Mouse (Mus musculus) intestine, embryonic 15.5 days (tissue): ENCODE results near the gene Ric8b. TPM values are rescaled to one million over a fixed set of nuclear protein-coding genes. Genes with fewer than 3 reads are reported as not detected.

Experiments used
- ATAC-seq: fragments of 200-750 bp; cut with Nextera tagmentation; 2 replicates; pipeline ENCODE4 v1.8.0; 2017; ENCODE audit warnings: moderate TSS enrichment, moderate library complexity
- H3K27ac ChIP-seq: fragments of 300-500 bp; sonication (generic); 2 replicates; pipeline ENCODE4 v1.5.1; 2015; ENCODE audit warnings: mild to moderate bottlenecking, inconsistent platforms
- H3K27me3 ChIP-seq: fragments of 300-500 bp; sonication (generic); replicated peaks from 2 replicates; pipeline ENCODE4 v1.6.1; 2015; ENCODE audit warnings: inconsistent platforms
- H3K36me3 ChIP-seq: fragments of 300-500 bp; sonication (generic); 2 replicates; pipeline ENCODE4 v1.6.1; 2015; ENCODE audit warnings: inconsistent platforms
- H3K4me1 ChIP-seq: fragments of 300-500 bp; sonication (generic); replicated peaks from 2 replicates; pipeline ENCODE4 v1.6.1; 2015; ENCODE audit warnings: inconsistent platforms
- H3K4me2 ChIP-seq: fragments of 300-500 bp; sonication (generic); replicated peaks from 2 replicates; pipeline ENCODE4 v1.6.1; 2015; ENCODE audit warnings: mild to moderate bottlenecking, inconsistent platforms
- H3K4me3 ChIP-seq: fragments of 300-500 bp; sonication (generic); replicated peaks from 2 replicates; pipeline ENCODE4 v1.5.1; 2015; ENCODE audit warnings: inconsistent platforms
- H3K9ac ChIP-seq: fragments of 300-500 bp; sonication (generic); 2 replicates; pipeline ENCODE4 v1.6.1; 2015; ENCODE audit warnings: inconsistent platforms
- H3K9me3 ChIP-seq: fragments of 300-500 bp; sonication (generic); 2 replicates; pipeline ENCODE4 v1.6.1; 2016; ENCODE audit warnings: inconsistent platforms
- WGBS: fragments of 180-500 bp; shearing (Covaris S2); methylation state at CpG from one replicate; pipeline ENCODE4 v1.1.7; 2015; 5-methylcytosine and 5-hydroxymethylcytosine counted together
- polyA plus RNA-seq: library from polyadenylated mRNA; unstranded; fragments of >200 nt; fragmentation: Nextera tagmentation; extraction: Ambion mirVana; gene quantifications from 2 replicates; pipeline ENCODE4 v1.2.1, GENCODE M21; 2015

Ric8b gene
- polyA plus RNA-seq, 1 experiment from 2014 or later: 18.0 TPM

DNA sequence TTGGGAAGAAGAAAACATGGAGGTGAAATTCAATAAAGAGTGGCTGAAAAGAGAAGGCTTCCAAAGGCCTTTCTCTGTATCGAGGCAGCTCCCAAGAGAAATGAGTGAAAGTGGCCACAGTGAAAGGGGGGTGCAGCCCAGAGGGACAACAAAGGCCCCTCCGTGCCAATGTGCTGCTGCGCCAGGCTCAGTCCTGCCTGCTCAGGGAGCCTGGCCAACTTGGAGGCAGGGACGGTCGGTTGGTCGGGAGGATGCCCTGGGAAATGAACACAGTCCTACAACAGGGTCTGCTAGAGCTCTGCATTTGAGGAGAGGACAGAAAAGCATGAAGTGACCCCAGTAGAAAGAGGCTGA is 105.9 kb downstream of the Ric8b start:
- Histone ChIP-seq H3K9ac (no peak overlapping the region), H3K27ac (no peak overlapping the region), H3K4me1 (no peaks in the 10 kb centered on the region), H3K36me3 (no peaks in the 10 kb centered on the region), H3K4me3 (no peak overlapping the region), H3K27me3 (no peaks in the 10 kb centered on the region), H3K9me3 (no peaks in the 10 kb centered on the region), H3K4me2 (no peak overlapping the region)
- 43% methylated on average over 6 of the region's 6 CpGs for WGBS
- ATAC-seq: no peak

- Histone ChIP-seq H3K27ac (no peak overlapping the region), H3K9me3 (no peaks in the 10 kb centered on the region), H3K4me2 (no peak overlapping the region), H3K4me3 (no peak overlapping the region), H3K9ac (no peak overlapping the region), H3K4me1 (no peaks in the 10 kb centered on the region), H3K27me3 (no peaks in the 10 kb centered on the region), H3K36me3 (no peaks in the 10 kb centered on the region)
- peak; percentile 85 for ATAC-seq
- 91% methylated on average over 11 of the region's 11 CpGs for WGBS
Measured at GRCm38 (mm10) chr10:85025799-85026424, 108.5 kb downstream of the Ric8b start.

GRCm38 (mm10) chr10:85027619-85028175 is 110.3 kb downstream of the Ric8b start:
- no peaks in the 10 kb centered on the region for H3K9me3 ChIP-seq
- no peak overlapping the region for H3K4me2 ChIP-seq
- H3K27ac ChIP-seq: no peak overlapping the region
- H3K27me3 ChIP-seq: no peaks in the 10 kb centered on the region
- 75% methylated on average over 10 of the region's 10 CpGs for WGBS
- no peak overlapping the region for H3K4me3 ChIP-seq
- H3K4me1 ChIP-seq: no peaks in the 10 kb centered on the region
- ATAC-seq: no peak
- no peak overlapping the region for H3K9ac ChIP-seq
- no peaks in the 10 kb centered on the region for H3K36me3 ChIP-seq

GRCm38 (mm10) chr10:85035131-85035725 is 117.8 kb downstream of the Ric8b start:
- Histone ChIP-seq H3K27ac (no peak overlapping the region), H3K4me2 (no peak overlapping the region), H3K9me3 (no peaks in the 10 kb centered on the region), H3K36me3 (no peaks in the 10 kb centered on the region), H3K4me1 (no peaks in the 10 kb centered on the region), H3K4me3 (no peak overlapping the region), H3K9ac (no peak overlapping the region), H3K27me3 (no peaks in the 10 kb centered on the region)
- no peak for ATAC-seq
- WGBS: 27% methylated on average over 8 of the region's 8 CpGs

- no peak overlapping the region for H3K4me3 ChIP-seq
- no peaks in the 10 kb centered on the region for H3K27me3 ChIP-seq
- H3K9ac ChIP-seq: no peak overlapping the region
- no peak for ATAC-seq
- H3K27ac ChIP-seq: no peak overlapping the region
- no peak overlapping the region for H3K4me2 ChIP-seq
- no peaks in the 10 kb centered on the region for H3K9me3 ChIP-seq
- no peaks in the 10 kb centered on the region for H3K4me1 ChIP-seq
- WGBS: 67% methylated on average over 10 of the region's 10 CpGs
- H3K36me3 ChIP-seq: no peaks in the 10 kb centered on the region
Measured at GRCm38 (mm10) chr10:85038147-85038546, 120.7 kb downstream of the Ric8b start.

- Histone ChIP-seq H3K9me3 (no peaks in the 10 kb centered on the region), H3K4me3 (no peak overlapping the region), H3K9ac (no peak overlapping the region), H3K4me1 (no peaks in the 10 kb centered on the region), H3K27me3 (no peaks in the 10 kb centered on the region), H3K36me3 (no peaks in the 10 kb centered on the region), H3K4me2 (no peak overlapping the region), H3K27ac (no peak overlapping the region)
- 85% methylated on average over 5 of the region's 5 CpGs for WGBS
- no peak for ATAC-seq
Measured at GRCm38 (mm10) chr10:85038852-85039251, 121.4 kb downstream of the Ric8b start.

DNA sequence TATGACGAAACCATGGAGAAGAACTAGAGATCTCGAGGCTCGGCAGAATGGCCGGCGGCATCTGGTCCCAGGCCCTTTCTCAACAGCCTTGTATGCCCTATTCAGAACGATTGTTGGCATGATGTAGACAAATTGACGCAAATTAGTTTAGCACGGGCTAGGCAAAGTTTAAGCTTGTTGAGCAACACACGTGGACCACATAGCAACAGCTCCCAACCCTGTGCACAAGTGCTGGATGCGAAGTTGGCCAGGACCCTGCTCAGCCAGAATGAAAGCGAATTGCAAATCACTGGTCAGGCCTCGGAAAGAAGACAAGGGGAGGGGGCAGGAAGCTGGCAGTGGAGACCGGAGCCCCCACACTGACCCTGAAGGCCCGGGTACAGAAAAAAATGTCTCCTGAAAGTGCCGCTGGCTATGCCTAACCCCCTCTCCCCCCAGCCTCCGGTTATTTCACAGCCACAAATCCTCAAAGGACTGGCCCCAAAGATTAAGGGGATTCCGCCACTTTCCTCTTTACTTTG is 126.8 kb downstream of the Ric8b start:
- H3K9ac ChIP-seq: no peak overlapping the region
- WGBS: 40% methylated on average over 17 of the region's 17 CpGs
- peak overlapping the region; percentile 51 for H3K4me2 ChIP-seq
- no peak overlapping the region for H3K27ac ChIP-seq
- H3K9me3 ChIP-seq: no peaks in the 10 kb centered on the region
- ATAC-seq: no peak
- no peaks in the 10 kb centered on the region for H3K27me3 ChIP-seq
- no peaks in the 10 kb centered on the region for H3K4me1 ChIP-seq
- no peaks in the 10 kb centered on the region for H3K36me3 ChIP-seq
- 0 out of 2 replicates have a peak overlapping the region, but pooled peaks have one; percentile 4 for H3K4me3 ChIP-seq

- H3K36me3 ChIP-seq: no peaks in the 10 kb centered on the region
- H3K4me3 ChIP-seq: peak overlapping the region; percentile 12; the same call in 1 of the 2 replicates
- WGBS: 13% methylated on average over 24 of the region's 24 CpGs
- peak; percentile 58 for ATAC-seq
- no peak overlapping the region for H3K27ac ChIP-seq
- peak overlapping the region; percentile 51 for H3K4me2 ChIP-seq
- no peaks in the 10 kb centered on the region for H3K4me1 ChIP-seq
- no peak overlapping the region for H3K9ac ChIP-seq
- no peaks in the 10 kb centered on the region for H3K27me3 ChIP-seq
- no peaks in the 10 kb centered on the region for H3K9me3 ChIP-seq
Measured at GRCm38 (mm10) chr10:85044732-85045720, 127.6 kb downstream of the Ric8b start.

DNA sequence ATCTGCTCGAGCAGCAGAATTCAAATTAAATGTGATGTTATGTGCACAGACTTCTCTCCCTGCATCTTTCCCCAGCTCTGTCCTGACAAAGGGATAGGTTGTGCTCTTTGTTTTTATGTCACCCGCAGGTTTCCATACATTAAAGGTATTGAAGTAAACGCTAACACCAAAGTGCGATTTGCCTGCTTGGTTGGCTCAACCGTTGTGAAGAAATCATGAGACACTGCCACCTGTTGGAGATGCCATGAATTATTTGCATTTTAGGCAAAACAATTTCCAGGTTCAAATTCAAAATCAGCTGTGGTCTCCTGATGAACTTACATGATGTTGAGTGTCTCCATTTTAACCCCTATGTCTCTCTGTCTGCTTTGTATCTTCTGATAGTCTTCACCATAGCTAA is 129.2 kb downstream of the Ric8b start:
- 34% methylated on average over 5 of the region's 5 CpGs for WGBS
- Histone ChIP-seq H3K9ac (no peak overlapping the region), H3K9me3 (no peaks in the 10 kb centered on the region), H3K4me1 (no peaks in the 10 kb centered on the region), H3K4me3 (no peak overlapping the region), H3K4me2 (no peak overlapping the region), H3K27me3 (no peaks in the 10 kb centered on the region), H3K36me3 (no peaks in the 10 kb centered on the region), H3K27ac (no peak overlapping the region)
- no peak for ATAC-seq

- H3K4me2 ChIP-seq: no peak overlapping the region
- no peaks in the 10 kb centered on the region for H3K9me3 ChIP-seq
- H3K4me3 ChIP-seq: no peak overlapping the region
- no peak for ATAC-seq
- no peak overlapping the region for H3K9ac ChIP-seq
- WGBS: 96% methylated on average over 8 of the region's 8 CpGs
- no peak overlapping the region for H3K27ac ChIP-seq
- H3K27me3 ChIP-seq: no peaks in the 10 kb centered on the region
- no peaks in the 10 kb centered on the region for H3K4me1 ChIP-seq
- H3K36me3 ChIP-seq: no peaks in the 10 kb centered on the region
Measured at GRCm38 (mm10) chr10:85048008-85048407, 130.6 kb downstream of the Ric8b start.

GRCm38 (mm10) chr10:85050668-85051208 is 133.3 kb downstream of the Ric8b start:
- no peak for ATAC-seq
- 45% methylated on average over 4 of the region's 4 CpGs for WGBS

DNA sequence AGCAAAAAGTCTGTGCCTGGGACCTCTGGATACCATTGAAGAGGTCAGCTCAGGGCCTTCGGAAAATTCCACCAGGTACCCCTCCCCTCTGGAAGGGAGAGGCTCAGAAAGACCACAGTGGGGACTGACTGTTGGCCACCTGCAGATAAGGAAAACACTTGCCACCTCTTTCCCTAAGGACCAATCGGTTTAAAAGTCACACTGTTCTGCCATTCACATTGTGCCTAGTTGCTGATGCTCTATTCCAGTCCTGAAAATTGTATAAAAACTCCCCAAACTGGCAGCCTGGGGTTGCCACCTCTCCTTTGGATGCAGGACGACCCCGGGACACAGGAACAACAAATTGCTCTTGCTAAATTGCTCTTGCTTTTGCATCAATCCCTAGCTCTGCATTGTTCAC is 135.0 kb downstream of the Ric8b start:
- no peaks in the 10 kb centered on the region for H3K36me3 ChIP-seq
- no peak overlapping the region for H3K4me2 ChIP-seq
- H3K9ac ChIP-seq: no peak overlapping the region
- no peaks in the 10 kb centered on the region for H3K9me3 ChIP-seq
- ATAC-seq: no peak
- no peak overlapping the region for H3K4me3 ChIP-seq
- 23% methylated on average over 4 of the region's 4 CpGs for WGBS
- H3K27ac ChIP-seq: no peak overlapping the region
- H3K4me1 ChIP-seq: no peaks in the 10 kb centered on the region
- no peaks in the 10 kb centered on the region for H3K27me3 ChIP-seq

More at GRCm38 (mm10) chr10:85050668-85051208, 133.3 kb downstream of the Ric8b start:
- Histone ChIP-seq H3K9ac (no peak overlapping the region), H3K36me3 (no peaks in the 10 kb centered on the region), H3K4me1 (no peaks in the 10 kb centered on the region), H3K9me3 (no peaks in the 10 kb centered on the region), H3K27ac (no peak overlapping the region), H3K4me3 (no peak overlapping the region), H3K4me2 (no peak overlapping the region), H3K27me3 (no peaks in the 10 kb centered on the region)
